Mouse (Mus musculus) megakaryocyte, adult 5-6 weeks (primary cell): ENCODE results near the gene Npas3. TPM values are rescaled to one million over a fixed set of nuclear protein-coding genes. Genes with fewer than 3 reads are reported as not detected.

Experiments
- ATAC-seq: 2 replicates; pipeline ENCODE4 v1.8.0; 2016; ENCODE audit warnings: mild to moderate bottlenecking, inconsistent platforms; ENCODE audit not compliant: poor library complexity, severe bottlenecking
- total RNA-seq, 2 experiments: library from RNA; stranded (forward) in 1 of 2; stranded (reverse) in 1 of 2; fragments of 153-499, 151-499 nt in 1 of 2; fragments of 221-1000, 200-1000 nt in 1 of 2; gene quantifications; 2 replicates each; pipeline versions ENCODE4 v1.2.3 to v1.2.4; 2015 to 2017

The Npas3 gene
- total RNA-seq, 2 experiments from 2014 or later, result not detected

DNA sequence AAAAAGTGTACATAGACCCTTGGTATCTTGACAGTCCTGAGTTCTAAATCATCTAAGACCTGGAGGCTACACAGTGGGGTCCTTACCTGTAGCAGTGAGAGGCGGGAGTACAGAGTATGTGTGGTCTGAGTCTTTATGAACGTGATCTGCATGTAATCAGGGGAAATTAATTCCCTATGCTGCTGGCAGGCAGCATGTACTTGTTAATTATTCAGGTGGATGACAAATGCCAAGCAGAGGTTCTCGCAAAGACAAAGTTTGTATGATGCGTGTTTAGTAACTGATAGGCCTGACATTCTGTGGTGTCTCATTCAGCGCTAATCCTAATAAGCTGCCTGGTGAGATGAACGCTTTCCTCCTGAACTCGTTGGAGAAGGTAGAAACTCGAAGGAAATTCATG lies 136.4 kb downstream of the Npas3 start:
- no peak for ATAC-seq

GRCm38 (mm10) chr12:53405856-53406255 lies 157.4 kb downstream of the Npas3 start:
- ATAC-seq, result no peak

- no peak for ATAC-seq
Measured at GRCm38 (mm10) chr12:53407776-53408175, 159.3 kb downstream of the Npas3 start.

DNA sequence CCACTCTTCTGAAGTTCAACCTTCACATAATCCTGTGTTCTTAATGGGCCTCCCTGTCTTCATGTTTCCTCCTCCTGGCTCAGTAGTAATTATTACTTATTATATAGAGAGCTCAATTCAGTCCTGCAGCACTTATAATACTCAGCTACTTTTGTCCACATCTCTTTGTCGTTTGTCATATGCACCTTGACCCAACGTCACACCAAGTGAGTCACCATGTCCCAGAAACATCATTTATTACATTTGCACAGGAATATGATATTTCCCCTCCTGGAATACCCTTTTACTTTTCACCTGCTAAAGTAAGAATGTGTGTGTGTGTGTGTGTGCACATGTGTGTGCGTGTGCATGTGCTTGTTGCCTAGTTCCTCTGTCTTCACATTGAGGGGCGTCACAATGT lies 161.2 kb downstream of the Npas3 start:
- no peak for ATAC-seq

GRCm38 (mm10) chr12:53410647-53411046 lies 162.2 kb downstream of the Npas3 start:
- no peak for ATAC-seq

GRCm38 (mm10) chr12:53416096-53416495 lies 167.6 kb downstream of the Npas3 start:
- no peak for ATAC-seq

DNA sequence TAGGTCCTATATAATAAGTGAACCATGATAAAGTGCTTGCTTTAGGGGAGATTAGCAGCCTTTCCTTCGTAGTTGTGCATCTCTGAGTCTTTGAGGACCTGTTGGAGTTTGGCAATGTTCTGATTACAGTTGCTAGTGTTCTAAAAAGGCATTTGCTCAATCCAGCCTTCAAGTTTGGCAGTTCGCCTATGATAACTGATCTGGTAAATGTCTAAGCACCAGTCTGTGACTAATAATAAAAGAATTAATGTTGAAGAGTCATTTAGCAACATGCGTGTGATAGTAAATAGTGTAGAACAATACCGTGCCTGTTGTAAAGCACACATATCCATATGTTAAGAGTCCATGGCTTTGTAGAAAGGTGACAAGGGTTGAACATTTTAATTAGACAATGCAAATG lies 173.2 kb downstream of the Npas3 start:
- ATAC-seq, result no peak

- no peak for ATAC-seq
Measured at GRCm38 (mm10) chr12:53423631-53424030, 175.2 kb downstream of the Npas3 start.

DNA sequence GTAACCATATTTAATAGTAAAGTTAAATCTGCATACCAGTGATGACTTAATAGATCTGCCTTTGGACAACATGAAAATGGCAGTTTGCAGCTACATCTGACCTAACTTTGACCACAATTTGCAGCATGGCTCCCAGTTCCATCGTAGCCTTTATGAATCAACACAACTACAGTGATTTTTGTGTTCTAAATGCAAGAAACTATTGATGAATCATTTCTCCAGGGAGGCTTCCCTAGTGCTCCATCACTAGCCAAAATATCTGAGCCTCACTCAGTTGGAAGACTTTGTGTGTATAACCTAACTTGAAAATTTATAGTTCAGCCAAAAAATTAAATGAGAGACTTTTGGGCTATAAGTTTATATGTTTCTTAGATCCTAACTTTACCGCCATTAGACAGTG lies 177.5 kb downstream of the Npas3 start:
- no peak for ATAC-seq

GRCm38 (mm10) chr12:53427153-53427552 lies 178.7 kb downstream of the Npas3 start:
- no peak for ATAC-seq

DNA sequence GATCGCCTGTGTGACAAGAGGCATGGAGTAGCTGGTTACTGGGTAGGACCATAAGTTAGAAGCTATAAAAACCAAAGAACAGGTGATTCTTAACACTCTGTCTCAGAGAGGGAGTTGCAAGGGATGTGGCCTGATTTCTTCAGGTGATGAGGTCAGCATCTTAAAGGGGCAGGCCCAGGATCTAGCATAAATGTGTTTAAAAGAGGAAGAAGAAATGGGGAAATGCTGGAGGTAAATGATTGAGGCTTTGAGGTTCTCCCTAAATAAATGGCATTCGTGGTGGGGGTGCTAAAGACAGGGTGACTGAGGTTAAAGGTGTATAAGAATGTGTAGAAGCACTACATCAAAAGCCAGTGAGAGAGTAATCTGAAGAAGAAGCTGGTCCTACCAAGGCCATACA lies 193.6 kb downstream of the Npas3 start:
- no peak for ATAC-seq

DNA sequence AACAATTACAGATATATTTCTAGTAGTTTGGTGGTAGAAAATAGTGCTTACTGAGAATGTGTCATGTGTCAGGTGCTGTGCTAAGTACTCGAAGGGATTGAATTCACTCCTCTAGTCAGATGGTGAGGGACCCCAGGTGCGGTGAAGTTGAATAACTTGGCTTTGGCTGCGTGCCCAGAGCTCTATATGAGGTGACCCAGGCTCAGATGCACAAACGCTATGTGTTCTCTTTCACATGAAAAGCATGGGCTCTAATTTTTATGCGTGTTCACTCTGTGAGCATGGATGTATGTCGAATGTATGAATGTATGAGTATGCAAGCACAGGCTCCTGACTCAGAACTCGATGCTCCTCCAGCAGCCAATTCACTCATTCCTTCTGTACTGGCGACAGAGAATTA lies 199.0 kb downstream of the Npas3 start:
- ATAC-seq, result no peak

DNA sequence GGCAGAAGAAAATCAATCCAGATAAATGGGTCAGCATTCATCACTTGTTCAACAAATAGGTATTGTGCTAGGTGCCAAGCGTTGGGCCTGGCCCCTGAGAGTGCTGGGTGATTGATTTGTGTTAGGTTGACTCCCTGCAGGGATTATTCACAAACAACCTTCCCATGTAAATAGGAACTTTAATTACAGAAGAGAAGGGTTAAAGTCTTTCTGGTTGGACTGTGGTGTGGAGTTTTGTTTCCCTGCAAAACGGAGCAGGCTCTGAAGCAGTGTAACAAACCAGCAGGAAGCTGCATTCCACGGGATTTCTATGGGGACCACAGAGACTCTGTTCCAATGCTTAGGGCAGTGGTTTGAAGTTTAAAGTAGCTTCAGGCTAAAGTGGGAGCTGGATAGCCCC lies 199.6 kb downstream of the Npas3 start:
- ATAC-seq, result no peak

DNA sequence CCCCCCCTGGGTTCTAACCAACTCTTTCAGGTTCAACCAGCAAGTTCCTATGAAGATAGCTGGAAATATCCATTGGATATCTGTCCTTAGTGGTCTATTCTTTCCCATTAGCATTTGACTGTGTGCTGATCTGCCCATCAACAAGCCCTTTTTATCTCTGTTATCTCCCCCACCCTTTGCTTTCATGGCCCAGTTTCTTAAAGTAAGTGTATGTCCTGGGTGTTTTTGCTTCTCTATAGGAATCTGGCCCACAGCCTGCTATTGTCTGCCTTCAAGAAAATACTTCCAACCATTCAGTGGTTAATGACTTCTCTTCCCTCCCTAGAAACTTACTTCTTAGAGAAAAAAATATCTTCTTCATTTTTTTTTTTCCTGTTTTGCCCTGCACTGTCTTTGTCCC lies 219.1 kb downstream of the Npas3 start:
- no peak for ATAC-seq

DNA sequence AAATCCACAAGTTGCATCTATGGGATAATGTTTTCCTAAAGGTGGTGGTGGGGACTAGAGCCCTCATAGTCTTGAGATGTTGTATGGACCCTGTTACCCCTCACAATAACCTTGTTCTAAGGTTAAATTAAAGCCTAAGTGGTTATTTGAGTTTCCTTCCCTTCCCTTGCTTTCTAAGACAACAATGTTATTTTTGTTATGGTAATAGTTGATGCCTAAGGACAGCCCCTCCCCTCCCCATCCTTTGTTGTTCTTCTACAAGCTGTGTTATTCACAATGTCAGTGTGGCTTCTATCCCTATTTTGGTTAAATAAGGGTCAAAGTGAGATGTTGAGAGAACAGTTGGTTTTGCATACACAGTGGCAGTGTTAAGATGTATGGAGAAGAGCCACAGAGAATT lies 226.0 kb downstream of the Npas3 start:
- ATAC-seq, result no peak

GRCm38 (mm10) chr12:53484924-53485323 lies 236.4 kb downstream of the Npas3 start:
- ATAC-seq, result no peak

GRCm38 (mm10) chr12:53496386-53496785 lies 247.9 kb downstream of the Npas3 start:
- ATAC-seq, result no peak

DNA sequence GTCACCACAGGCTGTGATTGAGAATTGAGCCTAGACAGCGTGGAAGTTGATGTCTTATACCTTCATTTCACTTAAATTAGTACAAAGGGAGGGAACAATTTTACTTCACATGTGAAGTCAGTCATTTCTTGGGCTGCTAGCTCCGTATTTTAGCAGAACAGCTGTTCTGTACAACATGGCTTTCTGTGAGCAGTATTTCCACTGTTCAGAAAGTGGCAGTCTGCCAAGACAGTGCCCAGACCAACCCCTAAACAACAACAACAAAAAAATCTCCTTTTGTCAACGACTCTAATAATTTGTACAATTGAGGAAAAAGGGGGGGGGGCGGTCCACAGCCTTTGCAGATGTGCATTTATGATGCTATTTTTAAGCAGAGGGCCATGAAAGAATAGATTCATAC lies 266.4 kb downstream of the Npas3 start:
- ATAC-seq, result no peak

- ATAC-seq, result no peak
Measured at GRCm38 (mm10) chr12:53519556-53519955, 271.1 kb downstream of the Npas3 start.

- ATAC-seq, result no peak
Measured at GRCm38 (mm10) chr12:53522631-53523030, 274.2 kb downstream of the Npas3 start.

GRCm38 (mm10) chr12:53527046-53527445 lies 278.6 kb downstream of the Npas3 start:
- no peak for ATAC-seq

GRCm38 (mm10) chr12:53529345-53529744 lies 280.9 kb downstream of the Npas3 start:
- no peak for ATAC-seq

- no peak for ATAC-seq
Measured at GRCm38 (mm10) chr12:53536816-53537215, 288.3 kb downstream of the Npas3 start.

DNA sequence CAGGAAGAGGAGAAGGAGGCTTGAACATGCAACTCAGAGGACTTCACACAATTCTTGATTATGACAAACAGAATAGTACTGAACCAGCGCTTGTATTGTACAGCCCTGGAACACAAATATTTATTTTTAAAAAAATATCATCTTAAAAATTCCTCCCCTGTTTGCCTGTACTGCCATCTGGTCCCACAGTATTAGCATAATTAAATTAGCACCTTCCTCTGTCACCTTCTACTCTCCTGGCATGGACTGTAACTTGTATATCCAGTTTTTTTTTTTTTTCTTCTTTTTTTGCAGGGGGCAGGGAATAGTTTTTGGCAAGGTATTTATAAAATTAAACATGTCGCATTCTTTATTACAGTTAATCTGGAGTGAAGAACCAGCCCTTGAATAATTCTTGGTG lies 307.9 kb downstream of the Npas3 start:
- ATAC-seq, result no peak
